Mouse (Mus musculus): ENCODE results near the gene Tfdp2.
"Not testable (repeated sequence)": the region's sequence is repeated elsewhere in the genome, so short reads cannot be mapped to it uniquely, and the experiment has no call there.

Tfdp2 gene

GRCm38 (mm10) chr9:96195885-96196622 is at the start of gene Tfdp2:
TSS of gene Tfdp2 (plus strand) at chr9:96196275.
- peak; percentile 73 to 80 for DNase-seq

- DNase-seq: no peak
Measured at GRCm38 (mm10) chr9:96152801-96153200, 43.3 kb upstream of the Tfdp2 start.

GRCm38 (mm10) chr9:96158431-96158830 is 37.6 kb upstream of the Tfdp2 start:
- no peak for DNase-seq

DNA sequence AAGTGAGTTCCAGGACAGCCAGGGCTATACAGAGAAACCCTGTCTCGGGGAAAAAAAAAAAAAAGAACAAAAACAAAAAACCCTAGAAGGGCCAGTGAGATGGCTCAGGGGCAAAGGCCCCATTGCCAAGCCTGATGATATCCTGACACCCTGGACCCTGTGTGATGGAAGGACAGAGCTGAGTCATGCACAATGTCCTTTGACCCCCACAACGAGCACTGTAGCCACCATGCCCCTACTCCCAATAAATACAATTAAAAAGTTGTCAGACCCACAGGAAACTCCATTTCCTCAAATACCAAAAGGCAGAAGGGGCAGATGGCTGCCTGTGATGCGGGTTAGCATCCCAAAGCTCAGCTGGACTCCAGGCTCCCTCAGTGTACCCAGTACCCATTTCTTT is 37.0 kb upstream of the Tfdp2 start:
- DNase-seq: no peak

GRCm38 (mm10) chr9:96160767-96161166 is 35.3 kb upstream of the Tfdp2 start:
- DNase-seq: no peak

GRCm38 (mm10) chr9:96162421-96162820 is 33.7 kb upstream of the Tfdp2 start:
- no peak for DNase-seq

GRCm38 (mm10) chr9:96163443-96163842 is 32.6 kb upstream of the Tfdp2 start:
- no peak for DNase-seq

DNA sequence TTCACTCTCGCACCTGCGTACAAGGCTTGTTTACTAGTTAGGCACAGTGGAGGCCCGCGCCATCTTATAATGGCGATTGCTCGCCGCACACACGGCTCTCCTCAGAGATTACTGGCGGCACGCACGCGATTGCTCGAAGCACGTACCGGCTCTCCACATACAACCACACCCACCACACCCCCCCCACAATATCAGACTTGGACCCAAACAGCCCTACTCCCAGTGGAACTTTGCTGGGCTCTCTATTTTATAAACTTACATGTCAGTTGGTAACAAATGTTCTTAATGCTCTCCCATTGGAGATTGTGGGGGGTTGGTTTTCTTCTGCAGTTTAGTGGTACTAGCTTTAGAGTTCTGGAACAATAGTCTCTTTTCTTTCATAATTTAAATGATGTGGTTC is 32.1 kb upstream of the Tfdp2 start:
- not testable (repeated sequence) for DNase-seq

- DNase-seq: peak; percentile 28 to 71
Measured at GRCm38 (mm10) chr9:96167168-96167585, 28.9 kb upstream of the Tfdp2 start.

DNA sequence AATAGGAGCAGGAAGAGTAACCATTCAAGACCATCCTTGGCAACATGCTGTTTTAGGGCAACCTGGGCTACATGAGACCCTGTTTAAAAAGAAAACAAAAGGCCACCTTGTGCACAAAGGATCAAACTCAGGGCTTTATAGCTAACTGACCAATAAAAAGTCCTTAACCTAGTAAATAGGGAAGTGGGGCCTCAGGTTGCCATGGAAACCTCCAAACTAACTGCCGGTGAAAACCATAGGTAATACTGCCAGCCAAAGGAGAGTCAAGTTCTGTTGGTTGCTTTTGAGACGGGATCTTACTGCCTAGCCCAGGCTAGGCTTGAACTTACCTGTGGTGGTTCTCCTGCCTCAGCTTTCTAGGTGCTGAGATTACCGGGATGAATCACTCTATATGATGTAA is 25.5 kb upstream of the Tfdp2 start:
- DNase-seq: no peak

DNA sequence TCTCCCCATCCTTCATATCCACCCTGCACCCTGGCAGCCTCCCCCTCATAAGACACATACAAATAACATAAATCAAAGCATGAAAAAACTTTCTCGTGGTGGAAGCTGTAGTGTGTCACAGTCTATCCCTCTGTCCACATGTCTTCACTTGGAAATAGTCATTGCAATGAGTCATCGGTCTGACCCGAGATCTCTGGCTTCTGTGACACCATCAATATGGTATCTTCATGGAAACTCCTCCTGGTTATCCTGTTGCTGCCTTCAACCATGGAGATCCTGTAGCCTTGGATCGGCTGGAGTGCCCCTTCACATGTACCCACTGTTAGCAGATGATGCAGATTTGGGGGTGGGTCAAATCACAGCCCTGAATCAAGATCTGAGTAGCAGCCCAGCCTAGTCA is 11.2 kb upstream of the Tfdp2 start:
- no peak for DNase-seq

DNA sequence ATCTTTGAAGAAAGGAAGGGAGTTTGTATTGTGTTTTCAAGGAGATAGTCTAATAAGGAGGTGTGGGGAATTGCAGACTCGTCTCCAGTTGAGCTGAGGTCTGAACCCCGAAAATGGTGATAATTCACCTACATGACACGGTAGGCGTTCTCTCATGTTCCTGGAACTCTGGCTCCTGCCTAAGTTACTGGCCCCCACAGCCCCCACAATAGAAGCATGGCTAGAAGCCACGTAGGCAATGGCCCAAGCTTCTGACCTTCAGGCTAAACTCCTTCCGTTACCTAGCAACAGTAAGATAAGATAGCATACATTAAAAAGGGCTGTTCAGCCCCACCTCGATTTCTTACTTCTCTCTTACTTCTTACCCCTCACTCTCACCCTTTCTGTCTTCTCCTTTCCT is 9.4 kb upstream of the Tfdp2 start:
- DNase-seq: no peak

- peak; percentile 14 to 41 for DNase-seq
Measured at GRCm38 (mm10) chr9:96196636-96197181, 634 bp downstream of the Tfdp2 start.

DNA sequence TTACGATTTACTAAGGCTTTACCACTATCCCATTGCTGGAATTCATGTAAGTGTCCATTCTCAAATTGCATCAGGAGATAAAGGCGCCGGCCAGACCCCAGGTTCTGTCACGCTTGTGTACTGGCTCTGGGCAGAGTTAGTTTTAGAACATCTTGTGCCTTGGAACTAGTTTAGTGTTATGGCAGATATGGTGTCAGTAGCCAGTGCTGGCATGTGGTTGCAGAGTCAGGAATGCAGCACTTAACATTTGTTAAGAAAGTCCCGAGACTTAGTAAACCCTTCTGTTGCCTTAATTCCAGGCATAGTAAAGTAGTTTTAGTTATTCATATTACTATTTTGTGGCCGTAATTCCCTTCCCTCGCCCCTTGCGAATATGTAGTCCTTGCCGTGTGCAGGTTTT is 1.7 kb downstream of the Tfdp2 start:
- DNase-seq: no peak

DNA sequence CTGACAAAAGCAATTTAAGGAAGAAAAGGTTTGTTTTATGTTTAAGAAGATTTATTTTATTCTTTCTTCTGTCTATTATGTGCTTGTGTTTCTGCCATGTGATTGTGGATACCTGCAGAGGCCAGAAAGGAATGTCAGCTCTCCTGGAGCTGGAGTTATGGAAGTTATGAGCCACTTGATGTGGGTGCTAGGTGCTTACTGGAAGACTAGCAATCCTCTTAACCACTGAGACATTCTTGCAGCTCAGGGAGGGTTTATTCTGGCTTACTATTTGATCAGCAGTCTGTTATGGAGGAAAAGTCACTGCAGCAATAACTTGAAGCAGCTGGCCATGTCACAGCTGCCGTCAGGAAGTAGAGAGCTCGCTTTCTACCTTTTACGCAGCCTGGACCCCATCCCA is 7.6 kb downstream of the Tfdp2 start:
- DNase-seq: no peak

- DNase-seq: no peak
Measured at GRCm38 (mm10) chr9:96207428-96207827, 11.4 kb downstream of the Tfdp2 start.

- DNase-seq: no peak
Measured at GRCm38 (mm10) chr9:96213036-96213645, 17.1 kb downstream of the Tfdp2 start.

DNA sequence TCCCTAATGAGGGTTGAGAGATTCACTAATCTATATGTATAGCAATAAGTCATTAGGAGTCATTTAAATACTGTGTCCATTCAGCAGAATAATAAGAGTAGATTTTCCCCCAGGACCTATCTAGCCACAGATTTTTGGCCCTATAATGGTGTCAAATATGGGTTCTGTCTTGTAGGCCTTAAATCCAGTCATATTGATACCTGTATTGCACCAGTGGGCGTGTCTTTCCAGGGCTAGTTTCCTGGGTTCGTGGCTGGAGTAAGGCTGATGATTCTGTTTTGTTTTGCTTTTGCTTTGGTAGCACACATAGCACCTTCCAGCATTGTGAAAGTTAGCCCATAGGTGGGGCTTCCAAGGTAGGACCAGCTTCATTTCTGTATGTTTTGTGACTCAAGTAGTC is 18.1 kb downstream of the Tfdp2 start:
- DNase-seq: no peak

DNA sequence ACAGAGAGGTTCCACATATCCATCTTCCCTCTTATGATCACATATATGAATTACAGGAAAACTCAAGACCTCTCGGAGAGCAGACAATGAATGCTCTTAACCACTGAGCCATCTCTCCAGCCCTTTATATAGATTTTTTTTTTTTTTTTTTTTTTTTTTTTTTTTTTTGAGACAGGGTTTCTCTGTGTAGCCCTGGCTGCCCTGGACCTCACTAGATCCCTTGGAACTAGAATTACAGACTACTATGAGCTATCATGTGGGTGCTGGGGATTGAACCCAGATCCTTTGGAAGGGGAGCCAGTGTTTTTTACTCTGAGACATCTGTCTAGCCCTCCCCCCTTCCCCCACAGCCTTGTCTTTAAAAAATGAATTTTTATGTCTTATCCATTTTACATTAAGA is 21.2 kb downstream of the Tfdp2 start:
- no peak for DNase-seq

- DNase-seq: no peak
Measured at GRCm38 (mm10) chr9:96217799-96218198, 21.7 kb downstream of the Tfdp2 start.

- no peak for DNase-seq
Measured at GRCm38 (mm10) chr9:96219114-96219669, 23.1 kb downstream of the Tfdp2 start.

DNA sequence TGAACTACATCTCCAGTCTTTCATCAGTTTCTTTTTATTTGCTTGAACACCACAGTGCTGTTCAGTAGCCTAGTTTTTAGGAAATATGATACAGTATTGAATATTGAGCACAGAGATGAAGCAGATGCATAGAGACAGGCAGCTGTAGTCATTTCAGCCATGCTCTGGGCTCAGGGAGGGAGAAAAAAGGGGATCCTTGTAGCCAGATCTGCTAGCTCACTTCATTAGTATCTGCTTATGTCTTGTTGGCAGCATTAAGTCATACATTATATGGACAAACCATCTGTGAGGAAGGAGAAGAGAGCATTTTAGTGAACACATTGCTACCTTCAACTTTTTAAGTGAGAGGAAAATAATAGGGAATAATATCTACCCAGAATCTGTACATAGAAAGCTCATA is 24.3 kb downstream of the Tfdp2 start:
- no peak for DNase-seq

DNA sequence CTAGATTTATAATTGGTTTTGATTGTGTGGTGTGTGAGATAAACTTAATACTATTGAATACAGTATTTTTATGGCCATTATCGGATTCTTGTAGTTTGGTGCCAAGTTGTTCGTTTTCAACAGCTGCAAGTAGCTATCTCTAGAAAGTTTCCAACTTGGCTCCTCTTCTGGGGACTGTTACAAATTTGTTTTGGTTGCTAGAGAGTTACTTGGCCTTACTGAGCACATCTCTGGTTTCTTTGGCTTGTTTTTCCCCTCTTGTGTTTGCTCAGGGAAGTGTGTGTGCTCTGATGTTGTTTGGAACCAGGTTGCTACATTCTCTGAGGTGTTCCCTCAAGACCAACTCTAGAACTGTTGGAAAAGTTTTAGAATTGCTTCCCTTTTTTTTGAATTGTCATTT is 27.2 kb downstream of the Tfdp2 start:
- no peak for DNase-seq

GRCm38 (mm10) chr9:96228285-96228684 is 32.2 kb downstream of the Tfdp2 start:
- no peak for DNase-seq
